Mouse (Mus musculus) intestine, embryonic 16.5 days (tissue): ENCODE data around the gene Pomp. TPM values are rescaled to one million over a fixed set of nuclear protein-coding genes. Genes with fewer than 3 reads are reported as not detected.

Source experiments
- ATAC-seq: fragments of 200-750 bp; cut with Nextera tagmentation; 2 replicates; pipeline ENCODE4 v1.8.0; 2017; ENCODE audit warnings: moderate TSS enrichment, moderate library complexity
- H3K27ac ChIP-seq: fragments of 300-500 bp; sonication (generic); 2 replicates; pipeline ENCODE4 v1.5.1; 2014; ENCODE audit warnings: mild to moderate bottlenecking, low read length
- H3K27me3 ChIP-seq: fragments of 300-500 bp; sonication (generic); replicated peaks from 2 replicates; pipeline ENCODE4 v1.6.1; 2014; ENCODE audit warnings: low read length, control low read depth, mixed read lengths; ENCODE audit not compliant: control insufficient read depth, insufficient read depth
- H3K36me3 ChIP-seq: fragments of 300-500 bp; sonication (generic); 2 replicates; pipeline ENCODE4 v1.6.1; 2014; ENCODE audit warnings: low read length, control low read depth; ENCODE audit not compliant: control insufficient read depth, insufficient read depth
- H3K4me1 ChIP-seq: fragments of 300-500 bp; sonication (generic); 2 replicates; pipeline ENCODE4 v1.6.1; 2014; ENCODE audit warnings: low read length, control low read depth, mixed read lengths; ENCODE audit not compliant: control insufficient read depth, insufficient read depth
- H3K4me2 ChIP-seq: fragments of 300-500 bp; sonication (generic); 2 replicates; pipeline ENCODE4 v1.6.1; 2014; ENCODE audit warnings: low read depth, low read length, control low read depth
- H3K4me3 ChIP-seq: fragments of 300-500 bp; sonication (generic); 2 replicates; pipeline ENCODE4 v1.5.1; 2014; ENCODE audit warnings: mild to moderate bottlenecking, low read length
- H3K9ac ChIP-seq: fragments of 300-500 bp; sonication (generic); 2 replicates; pipeline ENCODE4 v1.6.1; 2014; ENCODE audit warnings: low read depth, low read length
- H3K9me3 ChIP-seq: fragments of 300-500 bp; sonication (generic); 2 replicates; pipeline ENCODE4 v1.6.1; 2016; ENCODE audit warnings: low read length, control low read depth; ENCODE audit not compliant: control insufficient read depth
- WGBS: fragments of 180-500 bp; shearing (Covaris S2); extraction: QIAGEN DNeasy Blood & Tissue Kit; methylation state at CpG from one replicate; pipeline ENCODE4 v1.1.7; 2014; 5-methylcytosine and 5-hydroxymethylcytosine counted together
- polyA plus RNA-seq: library from polyadenylated mRNA; unstranded; fragments of >200 nt; fragmentation: Nextera tagmentation; extraction: Ambion mirVana; gene quantifications from 2 replicates; pipeline ENCODE4 v1.2.1, GENCODE M21; 2015

The Pomp gene
- polyA plus RNA-seq, 1 experiment from 2014 or later, result 410 TPM

GRCm38 (mm10) chr5:147825375-147825969, 34.8 kb upstream of the Pomp start:
- no peaks in the 10 kb centered on the region; the same call in 1 of the 2 replicates for H3K9me3 ChIP-seq
- no peak overlapping the region for H3K9ac ChIP-seq
- 42% methylated on average over 22 of the region's 22 CpGs for WGBS
- no peak overlapping the region for H3K4me3 ChIP-seq
- H3K4me2 ChIP-seq, result peak overlapping the region; percentile 26; the same call in 1 of the 2 replicates
- no peaks in the 10 kb centered on the region for H3K36me3 ChIP-seq
- no peak for ATAC-seq
- no peak overlapping the region for H3K27ac ChIP-seq
- H3K4me1 ChIP-seq, result peaks cover 10% of the 10 kb centered on the region
- no peaks in the 10 kb centered on the region for H3K27me3 ChIP-seq

- no peak for ATAC-seq
- no peak overlapping the region for H3K27ac ChIP-seq
- no peaks in the 10 kb centered on the region for H3K36me3 ChIP-seq
- H3K9me3 ChIP-seq, result no peaks in the 10 kb centered on the region
- H3K4me3 ChIP-seq, result no peak overlapping the region
- H3K9ac ChIP-seq, result no peak overlapping the region
- 40% methylated on average over 9 of the region's 9 CpGs for whole genome bisulfite sequencing
- H3K27me3 ChIP-seq, result no peaks in the 10 kb centered on the region
- H3K4me1 ChIP-seq, result peaks cover 10% of the 10 kb centered on the region
- peak overlapping the region; percentile 26; the same call in 1 of the 2 replicates for H3K4me2 ChIP-seq
These were observed 34.2 kb upstream of the Pomp start for GRCm38 (mm10) chr5:147826091-147826490.

DNA sequence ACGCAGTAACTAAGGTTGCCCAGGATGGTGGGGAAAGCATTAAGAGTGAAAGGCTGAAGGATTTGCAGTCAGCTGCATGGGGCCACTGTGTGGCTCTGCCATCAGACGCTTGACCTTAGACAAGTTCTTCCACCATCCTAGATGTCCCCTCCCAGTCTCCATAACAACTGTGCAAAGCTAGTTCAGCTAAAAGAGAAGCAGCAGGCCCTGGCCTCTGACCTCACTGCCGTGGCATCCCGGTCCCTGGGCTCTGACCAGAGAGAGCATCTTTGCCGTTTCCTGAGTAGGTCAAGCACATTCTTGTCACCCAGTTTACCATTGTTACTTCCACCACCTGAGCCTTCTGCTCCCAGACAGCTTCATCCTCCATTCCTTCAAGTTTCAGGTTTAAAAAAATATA, 33.7 kb upstream of the Pomp start:
- H3K4me2 ChIP-seq, result no peak overlapping the region
- H3K27ac ChIP-seq, result no peak overlapping the region
- 38% methylated on average over 5 of the region's 5 CpGs for WGBS
- no peaks in the 10 kb centered on the region for H3K36me3 ChIP-seq
- no peak overlapping the region for H3K9ac ChIP-seq
- H3K4me3 ChIP-seq, result no peak overlapping the region
- no peak for ATAC-seq
- no peaks in the 10 kb centered on the region for H3K9me3 ChIP-seq
- no peaks in the 10 kb centered on the region for H3K27me3 ChIP-seq
- H3K4me1 ChIP-seq, result peaks cover 10% of the 10 kb centered on the region

DNA sequence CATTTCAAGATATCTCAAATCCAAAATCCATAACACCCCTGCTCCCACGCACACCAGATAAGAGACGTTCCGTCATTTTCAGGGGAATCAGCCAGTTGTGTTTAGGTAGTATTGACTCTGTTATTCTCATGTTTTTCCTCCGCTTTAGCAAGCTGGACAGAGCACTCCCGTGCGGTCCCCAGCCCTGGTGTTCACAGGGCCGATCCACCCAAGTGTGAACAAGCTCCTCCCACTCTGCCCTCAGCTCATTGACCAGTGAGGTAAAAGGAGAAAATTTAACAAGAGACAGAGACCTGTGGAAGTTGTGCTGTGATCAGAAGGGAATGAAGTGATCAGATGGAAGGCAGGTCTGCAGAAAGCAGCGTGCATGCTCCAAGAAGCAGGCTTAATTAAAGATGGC, 31.4 kb upstream of the Pomp start:
- ATAC-seq, result no peak
- H3K27ac ChIP-seq, result no peak overlapping the region
- H3K4me3 ChIP-seq, result no peak overlapping the region
- no peak overlapping the region for H3K9ac ChIP-seq
- no peak overlapping the region for H3K4me2 ChIP-seq
- WGBS, result 77% methylated on average over 8 of the region's 8 CpGs
- H3K9me3 ChIP-seq, result no peaks in the 10 kb centered on the region
- H3K36me3 ChIP-seq, result no peaks in the 10 kb centered on the region
- H3K27me3 ChIP-seq, result no peaks in the 10 kb centered on the region
- H3K4me1 ChIP-seq, result peaks cover 12% of the 10 kb centered on the region

- no peaks in the 10 kb centered on the region for H3K27me3 ChIP-seq
- no peaks in the 10 kb centered on the region for H3K9me3 ChIP-seq
- no peaks in the 10 kb centered on the region for H3K36me3 ChIP-seq
- H3K27ac ChIP-seq, result no peak overlapping the region
- ATAC-seq, result 0 out of 2 replicates have a peak, but pooled peaks have one; percentile 36
- peaks cover 3% of the 10 kb centered on the region; the same call in 1 of the 2 replicates for H3K4me1 ChIP-seq
- H3K4me2 ChIP-seq, result no peak overlapping the region
- 17% methylated on average over 14 of the region's 14 CpGs for WGBS
- H3K9ac ChIP-seq, result no peak overlapping the region
- 0 out of 2 replicates have a peak overlapping the region, but pooled peaks have one; percentile 5 for H3K4me3 ChIP-seq
These were observed 27.4 kb upstream of the Pomp start for GRCm38 (mm10) chr5:147832842-147833241.

- Histone ChIP-seq H3K36me3 (no peaks in the 10 kb centered on the region), H3K4me2 (no peak overlapping the region), H3K9ac (no peak overlapping the region; the same call in 1 of the 2 replicates), H3K27me3 (no peaks in the 10 kb centered on the region), H3K4me3 (no peak overlapping the region), H3K9me3 (no peaks in the 10 kb centered on the region), H3K27ac (no peak overlapping the region), H3K4me1 (peaks cover 3% of the 10 kb centered on the region; the same call in 1 of the 2 replicates)
- no peak for ATAC-seq
- WGBS, result 14% methylated on average over 17 of the region's 17 CpGs
These were observed 25.3 kb upstream of the Pomp start for GRCm38 (mm10) chr5:147834841-147835500.

- Histone ChIP-seq H3K27me3 (no peaks in the 10 kb centered on the region), H3K4me1 (no peaks in the 10 kb centered on the region), H3K9me3 (no peaks in the 10 kb centered on the region), H3K27ac (no peak overlapping the region), H3K36me3 (no peaks in the 10 kb centered on the region), H3K4me2 (no peak overlapping the region), H3K4me3 (no peak overlapping the region), H3K9ac (no peak overlapping the region)
- WGBS, result 87% methylated on average over 10 of the region's 12 CpGs
- no peak for ATAC-seq
These were observed 20.8 kb upstream of the Pomp start for GRCm38 (mm10) chr5:147839418-147839817.

GRCm38 (mm10) chr5:147843340-147843739, 16.9 kb upstream of the Pomp start:
- Histone ChIP-seq H3K9ac (no peak overlapping the region), H3K27ac (no peak overlapping the region), H3K4me3 (no peak overlapping the region), H3K9me3 (no peaks in the 10 kb centered on the region), H3K36me3 (no peaks in the 10 kb centered on the region), H3K27me3 (no peaks in the 10 kb centered on the region), H3K4me1 (0 out of 2 replicates have a peak, but pooled peaks cover 4% of the 10 kb centered on the region), H3K4me2 (no peak overlapping the region)
- whole genome bisulfite sequencing, result 71% methylated on average over 6 of the region's 7 CpGs
- no peak for ATAC-seq

DNA sequence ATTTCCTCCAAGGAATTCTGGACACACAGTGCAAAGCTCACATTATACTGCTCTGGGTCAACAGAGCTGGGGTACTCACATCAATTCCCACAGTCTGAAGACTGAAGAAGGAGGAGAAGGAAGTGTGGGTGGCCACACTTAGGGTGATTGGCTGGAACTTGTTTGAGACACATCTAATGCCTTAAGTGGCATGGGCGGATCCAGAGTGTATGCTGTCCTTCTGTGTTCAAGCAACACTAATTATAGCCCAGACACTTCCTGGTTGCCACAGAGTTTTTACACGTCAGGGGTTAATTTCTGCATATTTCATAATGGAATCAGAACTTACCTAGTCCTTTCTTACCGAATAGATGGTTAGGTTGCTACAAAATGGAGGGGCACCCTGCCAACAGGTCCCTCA, 14.9 kb upstream of the Pomp start:
- Histone ChIP-seq H3K27ac (no peak overlapping the region), H3K36me3 (no peaks in the 10 kb centered on the region)

More for the DNA sequence above, 14.9 kb upstream of the Pomp start:
- H3K4me1 ChIP-seq, result 0 out of 2 replicates have a peak, but pooled peaks cover 4% of the 10 kb centered on the region
- 66% methylated on average over 3 of the region's 3 CpGs for WGBS
- H3K4me3 ChIP-seq, result no peak overlapping the region
- ATAC-seq, result 0 out of 2 replicates have a peak, but pooled peaks have one; percentile 11
- no peaks in the 10 kb centered on the region for H3K9me3 ChIP-seq
- H3K27me3 ChIP-seq, result no peaks in the 10 kb centered on the region
- H3K9ac ChIP-seq, result no peak overlapping the region
- H3K4me2 ChIP-seq, result no peak overlapping the region
